Mouse (Mus musculus): ENCODE data around the gene Pptc7. TPM values are rescaled to one million over a fixed set of nuclear protein-coding genes. Genes with fewer than 3 reads are reported as not detected.

The Pptc7 gene
- polyA plus RNA-seq, 1 experiment: 18.8 TPM

DNA sequence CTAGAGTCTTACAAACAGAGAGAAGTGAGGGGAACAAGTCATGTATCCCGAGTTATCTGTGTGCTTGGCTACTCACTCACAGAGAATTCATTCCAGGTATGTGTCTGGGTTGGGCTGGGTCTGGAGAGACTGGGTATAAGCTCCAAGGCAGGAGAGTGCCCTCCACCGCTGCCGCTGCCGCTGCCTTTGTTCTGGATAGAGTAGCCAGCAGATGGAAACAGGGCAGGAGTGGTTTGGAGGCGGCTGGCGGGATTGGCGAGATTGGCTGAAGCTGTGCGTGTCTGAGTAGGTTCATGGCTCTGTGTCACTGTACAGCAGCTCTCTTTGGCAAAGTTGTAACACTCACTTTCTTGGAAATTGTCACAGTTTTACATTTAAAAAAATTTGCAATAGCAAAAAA lies 39.4 kb downstream of the Pptc7 start:
- 96% methylated on average over 8 of the region's 8 CpGs for WGBS
- no peak overlapping the region for H3K27ac ChIP-seq (ENCODE audit: insufficient read depth, low read length)
- TF ChIP-seq CTCF (IDR thresholded peaks at IDR 0.05; ENCODE audit: extremely low read depth, insufficient read depth, insufficient read length, insufficient replicate concordance) (no peak), POLR2A (IDR thresholded peaks at IDR 0.05; ENCODE audit: low read depth, low read length) (no peak)
- DNase-seq (ENCODE audit: low read depth in 1 of 2, low spot score in 2 of 2): no peak
- no peak overlapping the region for H3K4me3 ChIP-seq (ENCODE audit: extremely low read depth, insufficient read depth, insufficient read length)
- peaks cover 37% of the 10 kb centered on the region for H3K36me3 ChIP-seq (ENCODE audit: control insufficient read depth, insufficient read depth, low read length)
- no peaks in the 10 kb centered on the region for H3K4me1 ChIP-seq (ENCODE audit: control insufficient read depth, insufficient read depth, insufficient read length)
- no peaks in the 10 kb centered on the region for H3K27me3 ChIP-seq (ENCODE audit: control insufficient read depth, insufficient read depth, low read length)

DNA sequence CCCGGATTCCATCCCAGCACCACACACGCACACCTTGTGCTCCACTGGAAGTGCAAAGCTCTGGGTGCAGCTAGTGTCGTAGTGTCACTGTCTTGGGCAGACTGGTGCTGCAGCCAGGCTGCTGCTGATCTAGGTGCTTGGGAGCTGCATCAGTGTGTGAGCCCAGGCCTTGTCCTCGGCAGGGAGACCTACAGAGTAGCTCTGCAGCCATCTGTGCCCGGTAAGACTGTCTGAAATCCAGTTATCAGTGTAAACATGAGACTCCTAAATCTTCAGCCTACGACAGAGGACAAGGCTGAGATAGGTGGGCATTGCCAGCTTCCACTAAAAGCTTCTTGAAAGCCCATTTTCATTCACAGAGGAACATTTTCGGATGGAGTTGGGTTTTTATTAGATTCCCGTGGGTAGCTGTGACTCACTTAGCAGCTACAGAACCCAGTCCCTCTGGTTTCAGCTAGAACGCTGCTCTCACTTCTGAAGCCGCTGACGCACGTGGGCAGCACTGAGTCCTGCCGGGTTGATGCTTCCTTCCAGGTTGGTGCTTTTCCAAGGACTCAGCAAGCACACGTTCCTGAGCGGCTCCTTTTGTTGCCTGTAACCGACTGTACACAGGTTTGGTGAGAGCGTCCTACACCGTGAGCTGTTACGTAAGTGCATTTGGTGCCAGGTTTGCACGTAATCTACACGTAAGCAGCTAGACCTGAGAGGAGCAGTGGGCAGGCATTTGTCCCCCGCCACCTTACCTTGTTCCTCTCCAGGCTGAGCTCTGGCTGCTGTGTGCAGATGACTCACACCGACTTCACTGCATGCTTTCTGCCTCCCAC lies 40.7 kb downstream of the Pptc7 start:
- no peak for DNase-seq (ENCODE audit: low read depth in 1 of 2, low spot score in 2 of 2)
- 90% methylated on average over 23 of the region's 23 CpGs for WGBS
- no peaks in the 10 kb centered on the region for H3K27me3 ChIP-seq (ENCODE audit: control insufficient read depth, insufficient read depth, low read length)

DNA sequence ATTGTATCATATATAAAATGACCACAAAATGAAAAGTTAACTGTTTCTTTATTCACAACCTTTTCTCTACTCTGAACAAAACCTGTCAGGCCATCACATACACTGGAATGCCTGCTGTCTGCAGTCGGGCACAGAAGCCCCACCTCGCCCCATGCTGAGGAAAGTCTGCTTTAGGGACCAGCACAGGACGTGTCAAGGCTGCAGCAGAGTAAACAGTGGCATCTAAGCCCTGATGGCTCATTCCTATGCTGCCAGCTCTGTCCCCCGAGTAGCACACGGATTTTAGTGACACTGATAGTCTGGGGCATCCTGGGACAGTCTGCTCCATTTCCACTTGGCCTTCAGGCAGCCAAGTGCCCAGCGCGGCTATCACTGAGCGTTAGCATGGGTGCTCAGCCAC lies 41.3 kb downstream of the Pptc7 start:
- TF ChIP-seq CTCF (IDR thresholded peaks at IDR 0.05; ENCODE audit: extremely low read depth, insufficient read depth, insufficient read length, insufficient replicate concordance) (no peak), POLR2A (IDR thresholded peaks at IDR 0.05; ENCODE audit: low read depth, low read length) (no peak)
- Histone ChIP-seq H3K27ac (ENCODE audit: insufficient read depth, low read length) (no peak overlapping the region), H3K4me3 (ENCODE audit: extremely low read depth, insufficient read depth, insufficient read length) (no peak overlapping the region), H3K36me3 (ENCODE audit: control insufficient read depth, insufficient read depth, low read length) (peaks cover 28% of the 10 kb centered on the region), H3K27me3 (ENCODE audit: control insufficient read depth, insufficient read depth, low read length) (no peaks in the 10 kb centered on the region), H3K4me1 (ENCODE audit: control insufficient read depth, insufficient read depth, insufficient read length) (no peaks in the 10 kb centered on the region)
- DNase-seq (ENCODE audit: low read depth in 1 of 2, low spot score in 2 of 2): no peak
- WGBS: 92% methylated on average over 8 of the region's 8 CpGs

More for the DNA sequence above, 40.7 kb downstream of the Pptc7 start:
- Histone ChIP-seq H3K27ac (ENCODE audit: insufficient read depth, low read length) (no peak overlapping the region), H3K36me3 (ENCODE audit: control insufficient read depth, insufficient read depth, low read length) (peaks cover 34% of the 10 kb centered on the region), H3K4me3 (ENCODE audit: extremely low read depth, insufficient read depth, insufficient read length) (no peak overlapping the region), H3K4me1 (ENCODE audit: control insufficient read depth, insufficient read depth, insufficient read length) (no peaks in the 10 kb centered on the region)
- TF ChIP-seq CTCF (IDR thresholded peaks at IDR 0.05; ENCODE audit: extremely low read depth, insufficient read depth, insufficient read length, insufficient replicate concordance) (no peak), POLR2A (IDR thresholded peaks at IDR 0.05; ENCODE audit: low read depth, low read length) (no peak)

DNA sequence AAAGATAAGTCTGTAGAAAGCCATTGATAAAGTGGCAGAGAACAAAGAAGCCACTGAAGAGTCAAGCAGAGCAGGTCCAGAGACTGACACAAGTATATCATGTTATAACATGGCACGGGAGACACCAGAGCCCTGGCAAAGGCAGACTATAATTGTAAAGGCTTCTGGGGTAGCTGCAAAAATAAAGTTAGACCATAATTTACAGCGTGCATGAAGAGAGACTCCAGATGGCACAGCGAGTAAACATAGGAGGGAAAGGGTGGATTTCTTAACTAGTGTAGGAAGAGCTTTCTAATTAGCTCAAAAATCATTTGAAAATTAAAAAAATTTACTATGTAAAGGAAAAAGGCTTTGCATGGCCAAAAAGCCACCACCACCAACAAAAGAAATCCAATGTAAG lies 43.1 kb downstream of the Pptc7 start:
- no peak overlapping the region for H3K27ac ChIP-seq (ENCODE audit: insufficient read depth, low read length)
- TF ChIP-seq POLR2A (IDR thresholded peaks at IDR 0.05; ENCODE audit: low read depth, low read length) (no peak), CTCF (IDR thresholded peaks at IDR 0.05; ENCODE audit: extremely low read depth, insufficient read depth, insufficient read length, insufficient replicate concordance) (no peak)
- H3K27me3 ChIP-seq (ENCODE audit: control insufficient read depth, insufficient read depth, low read length): no peaks in the 10 kb centered on the region
- H3K36me3 ChIP-seq (ENCODE audit: control insufficient read depth, insufficient read depth, low read length): peaks cover 16% of the 10 kb centered on the region
- no peak for DNase-seq (ENCODE audit: low read depth in 1 of 2, low spot score in 2 of 2)
- H3K4me1 ChIP-seq (ENCODE audit: control insufficient read depth, insufficient read depth, insufficient read length): no peaks in the 10 kb centered on the region
- no peak overlapping the region for H3K4me3 ChIP-seq (ENCODE audit: extremely low read depth, insufficient read depth, insufficient read length)
- WGBS: 92% methylated on average over 3 of the region's 3 CpGs

DNA sequence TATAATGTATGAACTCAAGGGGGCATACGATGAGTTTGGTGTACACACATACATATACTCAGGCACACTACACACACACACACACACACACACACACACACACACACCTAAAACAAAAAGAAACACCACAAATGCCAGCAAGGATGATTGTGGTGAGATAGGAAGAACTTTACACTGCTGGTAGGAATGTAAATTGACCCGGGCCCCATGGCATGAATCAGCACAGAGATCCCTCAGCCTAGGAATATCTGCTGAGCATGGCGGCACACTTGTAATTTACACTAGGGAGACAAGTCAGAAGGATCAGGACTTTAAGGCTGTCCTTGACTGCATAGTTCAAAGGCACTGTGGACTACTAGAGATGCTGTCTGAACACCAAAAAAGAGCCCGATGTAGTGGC lies 46.1 kb downstream of the Pptc7 start:
- Histone ChIP-seq H3K4me3 (ENCODE audit: extremely low read depth, insufficient read depth, insufficient read length) (no peak overlapping the region), H3K4me1 (ENCODE audit: control insufficient read depth, insufficient read depth, insufficient read length) (no peaks in the 10 kb centered on the region), H3K36me3 (ENCODE audit: control insufficient read depth, insufficient read depth, low read length) (peaks cover 5% of the 10 kb centered on the region), H3K27me3 (ENCODE audit: control insufficient read depth, insufficient read depth, low read length) (no peaks in the 10 kb centered on the region), H3K27ac (ENCODE audit: insufficient read depth, low read length) (no peak overlapping the region)
- no peak for TF ChIP-seq CTCF (IDR thresholded peaks at IDR 0.05; ENCODE audit: extremely low read depth, insufficient read depth, insufficient read length, insufficient replicate concordance)
- TF ChIP-seq POLR2A (IDR thresholded peaks at IDR 0.05; ENCODE audit: low read depth, low read length): no peak
- no peak for DNase-seq (ENCODE audit: low read depth in 1 of 2, low spot score in 2 of 2)
- WGBS: 81% methylated on average over 4 of the region's 4 CpGs

DNA sequence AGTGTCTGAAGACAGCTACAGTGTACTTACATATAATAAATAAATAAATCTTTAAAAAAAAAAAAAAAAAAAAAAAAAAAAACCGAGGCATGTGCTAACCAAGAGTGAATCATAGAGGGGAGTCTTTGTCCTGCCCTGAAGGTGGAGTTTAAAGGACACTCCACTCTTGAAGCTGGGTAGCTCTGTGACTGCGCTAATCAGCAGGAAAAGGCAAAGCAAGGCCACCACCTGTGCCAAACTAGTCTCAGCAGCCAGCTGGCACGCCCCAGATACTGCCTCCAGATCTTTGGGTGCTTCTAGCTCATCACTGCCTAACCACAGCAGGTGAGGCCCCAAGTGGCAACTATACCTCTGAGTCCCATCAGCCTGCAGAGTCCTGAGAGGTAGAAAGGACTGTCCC lies 50.5 kb downstream of the Pptc7 start:
- Histone ChIP-seq H3K27me3 (ENCODE audit: control insufficient read depth, insufficient read depth, low read length) (no peaks in the 10 kb centered on the region), H3K27ac (ENCODE audit: insufficient read depth, low read length) (no peak overlapping the region), H3K4me1 (ENCODE audit: control insufficient read depth, insufficient read depth, insufficient read length) (no peaks in the 10 kb centered on the region), H3K36me3 (ENCODE audit: control insufficient read depth, insufficient read depth, low read length) (no peaks in the 10 kb centered on the region), H3K4me3 (ENCODE audit: extremely low read depth, insufficient read depth, insufficient read length) (no peak overlapping the region)
- no peak for TF ChIP-seq CTCF (IDR thresholded peaks at IDR 0.05; ENCODE audit: extremely low read depth, insufficient read depth, insufficient read length, insufficient replicate concordance)
- TF ChIP-seq POLR2A (IDR thresholded peaks at IDR 0.05; ENCODE audit: low read depth, low read length): no peak
- no peak for DNase-seq (ENCODE audit: low read depth in 1 of 2, low spot score in 2 of 2)
- 62% methylated on average over 3 of the region's 3 CpGs for WGBS
